Mouse (Mus musculus) midbrain, embryonic 14.5 days (tissue): ENCODE results near the gene Olfr330. TPM values are rescaled to one million over a fixed set of nuclear protein-coding genes. Genes with fewer than 3 reads are reported as not detected.
"Not testable (repeated sequence)": the region's sequence is repeated elsewhere in the genome, so short reads cannot be mapped to it uniquely, and the experiment has no call there.

Experiments
- ATAC-seq: fragments of 200-750 bp; cut with Nextera tagmentation; 2 replicates; pipeline ENCODE4 v1.8.0; 2017; ENCODE audit warnings: moderate number of reproducible peaks, moderate library complexity; ENCODE audit not compliant: low FRiP score, low TSS enrichment
- DNase-seq: peaks from one replicate; pipeline ENCODE4 v3.0.0-alpha.2; 2015
- H3K27ac ChIP-seq: fragments of 300-500 bp; sonication (generic); replicated peaks from 2 replicates; pipeline ENCODE4 v1.5.1; 2014; ENCODE audit warnings: mild to moderate bottlenecking, low read depth, low read length, moderate library complexity
- H3K27me3 ChIP-seq: fragments of 300-500 bp; sonication (generic); 2 replicates; pipeline ENCODE4 v1.6.1; 2014; ENCODE audit warnings: low read length, control low read depth, mixed read lengths; ENCODE audit not compliant: control insufficient read depth, insufficient read depth
- H3K36me3 ChIP-seq: fragments of 300-500 bp; sonication (generic); 2 replicates; pipeline ENCODE4 v1.6.1; 2014; ENCODE audit warnings: low read length, control low read depth; ENCODE audit not compliant: control insufficient read depth, insufficient read depth
- H3K4me1 ChIP-seq: fragments of 300-500 bp; sonication (generic); 2 replicates; pipeline ENCODE4 v1.6.1; 2014; ENCODE audit warnings: mild to moderate bottlenecking, antibody characterized with exemption, low read length, control low read depth; ENCODE audit not compliant: control insufficient read depth, insufficient read depth
- H3K4me2 ChIP-seq: fragments of 300-500 bp; sonication (generic); 2 replicates; pipeline ENCODE4 v1.6.1; 2014; ENCODE audit warnings: mild to moderate bottlenecking, low read length, moderate library complexity
- H3K4me3 ChIP-seq: fragments of 300-500 bp; sonication (generic); replicated peaks from 2 replicates; pipeline ENCODE4 v1.5.1; 2014; ENCODE audit warnings: low read depth, low read length
- H3K9ac ChIP-seq: fragments of 300-500 bp; sonication (generic); replicated peaks from 2 replicates; pipeline ENCODE4 v1.6.1; 2014; ENCODE audit warnings: mild to moderate bottlenecking, low read length, moderate library complexity
- H3K9me3 ChIP-seq: fragments of 300-500 bp; sonication (generic); 2 replicates; pipeline ENCODE4 v1.6.1; 2016; ENCODE audit warnings: low read length, control low read depth, mixed read lengths; ENCODE audit not compliant: control insufficient read depth
- WGBS: fragments of 180-500 bp; shearing (Covaris S2); extraction: QIAGEN DNeasy Blood & Tissue Kit; methylation state at CpG from one replicate; pipeline ENCODE4 v1.1.7; 2014; 5-methylcytosine and 5-hydroxymethylcytosine counted together
- polyA plus RNA-seq: library from polyadenylated mRNA; unstranded; fragments of >200 nt; fragmentation: Nextera tagmentation; extraction: Ambion mirVana; gene quantifications from 2 replicates; pipeline ENCODE4 v1.2.1, GENCODE M21; 2014

The Olfr330 gene
- not detected in 2 replicates for polyA plus RNA-seq

GRCm38 (mm10) chr11:58534736-58535135 is at the start of gene Olfr330:
Olfr330 (minus strand) TSS chr11:58534836.
- H3K9ac ChIP-seq, H3K36me3 ChIP-seq, H3K4me2 ChIP-seq, H3K9me3 ChIP-seq, H3K4me3 ChIP-seq, H3K4me1 ChIP-seq, H3K27me3 ChIP-seq, H3K27ac ChIP-seq, DNase-seq, ATAC-seq: not testable (repeated sequence)

DNA sequence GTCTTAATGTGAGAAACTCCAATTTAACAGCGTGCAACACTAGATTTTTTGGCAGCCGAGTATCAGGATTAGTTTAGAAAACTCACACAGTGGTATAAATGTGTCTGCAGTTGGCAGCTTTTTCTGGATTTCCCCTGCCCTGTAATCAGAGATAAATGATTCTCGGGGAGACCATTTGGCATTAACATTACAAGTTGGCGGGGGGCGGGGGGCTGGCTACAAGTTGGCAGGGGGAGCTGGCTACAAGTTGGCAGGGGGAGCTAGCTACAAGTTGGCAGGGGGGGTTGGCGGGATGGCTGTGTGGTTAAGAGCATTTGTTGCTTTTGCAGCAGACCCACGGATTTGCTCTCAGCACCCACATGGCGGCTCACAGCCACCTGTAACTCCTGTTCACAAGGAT is 44.0 kb upstream of the Olfr330 start:
- Histone ChIP-seq H3K4me1 (no peaks in the 10 kb centered on the region), H3K9me3 (no peaks in the 10 kb centered on the region), H3K27me3 (no peaks in the 10 kb centered on the region), H3K4me2 (no peak overlapping the region), H3K4me3 (no peak overlapping the region), H3K9ac (no peak overlapping the region), H3K36me3 (no peaks in the 10 kb centered on the region), H3K27ac (no peak overlapping the region)
- ATAC-seq (no peak), DNase-seq (no peak)
- WGBS, result 88% methylated on average over 8 of the region's 8 CpGs

DNA sequence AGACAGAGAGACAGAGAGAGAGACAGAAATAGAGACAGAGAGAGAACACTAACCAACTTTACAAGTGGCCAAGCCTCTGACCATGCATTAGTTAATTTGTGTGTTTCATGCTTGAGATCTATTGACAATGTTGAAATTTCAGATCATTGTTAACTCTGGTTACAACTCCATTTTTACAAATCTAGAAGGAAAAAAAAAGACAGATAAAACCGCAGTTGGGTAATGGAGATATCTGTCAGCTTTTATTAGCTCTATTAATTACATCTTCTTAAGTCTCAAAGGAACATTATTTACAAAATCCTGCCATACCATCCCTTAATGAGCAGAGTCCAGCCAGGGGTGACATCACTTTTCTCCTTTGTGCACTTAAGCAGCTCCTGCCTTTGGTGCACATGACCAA is 42.8 kb upstream of the Olfr330 start, which contains the start of gene Olfr325:
Gene Olfr325 (plus strand): TSS at position 301 of the 400 bp plus-strand sequence.
- Histone ChIP-seq H3K9ac (no peak within 1 kb of the TSS), H3K9me3 (no peaks in the 10 kb centered on the region), H3K27ac (no peak within 1 kb of the TSS), H3K4me1 (no peaks in the 10 kb centered on the region), H3K36me3 (no peaks in the 10 kb centered on the region), H3K4me3 (no peak within 1 kb of the TSS), H3K4me2 (no peak within 1 kb of the TSS), H3K27me3 (no peaks in the 10 kb centered on the region)
- DNase-seq (no peak), ATAC-seq (no peak)
- WGBS, result 82% methylated on average over 1 of the region's 1 CpGs

GRCm38 (mm10) chr11:58570405-58570804 is 35.8 kb upstream of the Olfr330 start, which contains the start of gene Olfr224:
Olfr224 (minus strand) TSS chr11:58570553.
- ATAC-seq, result no peak

DNA sequence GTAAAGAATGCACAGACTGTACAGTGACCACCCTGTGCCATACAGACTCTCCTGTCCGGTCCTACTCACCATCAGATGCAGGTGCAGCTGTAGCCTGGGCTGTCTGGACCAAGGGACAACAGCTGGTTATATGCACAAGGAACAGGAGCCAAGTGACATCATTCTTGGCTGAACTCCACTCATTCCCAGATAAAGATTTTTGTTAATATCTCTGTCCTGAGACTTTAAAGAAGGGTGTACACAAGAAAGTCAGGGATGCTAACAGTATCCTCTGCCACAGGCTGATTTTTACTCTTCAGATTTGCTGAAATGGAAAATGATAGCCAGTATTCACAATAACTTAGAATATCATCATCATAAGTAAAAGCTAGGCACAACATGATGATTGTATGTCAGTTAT is 20.9 kb upstream of the Olfr330 start, which contains the start of gene Olfr328:
Gene Olfr328 (minus strand): TSS at position 101 of the 400 bp plus-strand sequence.
- 88% methylated on average over 1 of the region's 1 CpGs for WGBS
- Histone ChIP-seq H3K4me3 (no peak within 1 kb of the TSS), H3K36me3 (no peaks in the 10 kb centered on the region), H3K27me3 (no peaks in the 10 kb centered on the region), H3K4me2 (no peak within 1 kb of the TSS), H3K4me1 (no peaks in the 10 kb centered on the region), H3K9ac (no peak within 1 kb of the TSS), H3K27ac (no peak within 1 kb of the TSS), H3K9me3 (no peaks in the 10 kb centered on the region)
- ATAC-seq (no peak), DNase-seq (no peak)

More at GRCm38 (mm10) chr11:58570405-58570804, 35.8 kb upstream of the Olfr330 start, which contains the start of gene Olfr224:
- Histone ChIP-seq H3K4me1 (no peaks in the 10 kb centered on the region), H3K27me3 (no peaks in the 10 kb centered on the region), H3K9me3 (no peaks in the 10 kb centered on the region), H3K36me3 (no peaks in the 10 kb centered on the region), H3K4me2 (no peak within 1 kb of the TSS), H3K9ac (no peak within 1 kb of the TSS), H3K4me3 (no peak within 1 kb of the TSS), H3K27ac (no peak within 1 kb of the TSS)
- WGBS, result 80% methylated on average over 5 of the region's 5 CpGs
- DNase-seq, result no peak

- Histone ChIP-seq H3K4me2 (no peak within 1 kb of the TSS), H3K36me3 (no peaks in the 10 kb centered on the region), H3K9me3 (no peaks in the 10 kb centered on the region), H3K4me3 (no peak within 1 kb of the TSS), H3K27me3 (no peaks in the 10 kb centered on the region), H3K9ac (no peak within 1 kb of the TSS), H3K4me1 (no peaks in the 10 kb centered on the region), H3K27ac (no peak within 1 kb of the TSS)
- DNase-seq (no peak), ATAC-seq (no peak)
- WGBS, result 84% methylated on average over 5 of the region's 5 CpGs
Measured at GRCm38 (mm10) chr11:58546322-58546721, 11.7 kb upstream of the Olfr330 start, which contains the start of gene Olfr329-ps. Olfr329-ps (minus strand) TSS chr11:58546422.

GRCm38 (mm10) chr11:58519756-58520155 is 14.9 kb downstream of the Olfr330 start:
- not testable (repeated sequence) for H3K4me2 ChIP-seq, H3K9ac ChIP-seq, H3K27ac ChIP-seq, ATAC-seq, H3K4me3 ChIP-seq, H3K36me3 ChIP-seq, H3K4me1 ChIP-seq, H3K27me3 ChIP-seq, H3K9me3 ChIP-seq, DNase-seq
- 90% methylated on average over 6 of the region's 9 CpGs for WGBS

DNA sequence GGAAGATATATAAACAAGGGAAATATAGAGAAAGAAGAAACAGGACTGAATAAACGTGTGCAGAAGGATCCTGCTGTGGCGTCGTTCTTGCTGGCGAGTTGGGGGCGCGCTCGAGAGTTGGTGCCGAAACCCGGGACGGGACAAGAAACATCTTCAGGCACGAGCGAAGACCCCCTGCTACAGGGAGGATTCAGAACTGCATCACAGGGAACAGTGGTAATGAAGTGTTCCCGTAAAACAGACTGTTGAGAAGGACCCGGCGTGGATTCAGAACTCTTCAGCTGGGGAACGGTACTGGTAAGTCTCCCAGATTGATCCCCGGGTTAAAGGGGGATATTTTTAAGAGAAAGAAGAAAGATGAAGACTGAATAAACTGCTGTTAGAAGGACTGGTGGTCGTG is 15.7 kb downstream of the Olfr330 start:
- H3K4me1 ChIP-seq, H3K4me2 ChIP-seq, ATAC-seq, H3K27ac ChIP-seq, H3K9me3 ChIP-seq, H3K27me3 ChIP-seq, H3K9ac ChIP-seq, DNase-seq, H3K36me3 ChIP-seq, H3K4me3 ChIP-seq: not testable (repeated sequence)
- WGBS, result 94% methylated on average over 17 of the region's 18 CpGs

DNA sequence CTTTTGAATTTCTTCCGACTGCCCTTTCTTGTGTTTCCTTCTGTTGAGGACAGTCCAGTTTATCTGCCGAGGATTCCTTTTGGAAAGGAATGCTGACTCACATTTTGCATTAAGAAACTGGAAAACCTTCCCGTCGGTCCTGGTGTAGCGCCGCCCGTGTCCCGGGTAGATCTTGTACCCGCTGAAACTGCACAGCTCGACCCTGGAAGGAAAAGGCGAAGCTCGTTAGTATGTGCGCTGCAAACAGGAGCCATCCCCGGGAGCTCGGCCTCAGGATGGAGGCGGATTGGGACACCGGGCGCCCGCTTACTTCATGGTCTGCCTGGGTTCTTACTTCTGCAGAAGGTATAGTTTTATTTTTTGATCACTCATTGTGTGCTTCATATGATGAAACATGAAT is 25.6 kb downstream of the Olfr330 start:
- 88% methylated on average over 19 of the region's 19 CpGs for WGBS
- not testable (repeated sequence) for H3K4me1 ChIP-seq

More for the DNA sequence above, 25.6 kb downstream of the Olfr330 start:
- ATAC-seq, H3K4me3 ChIP-seq, H3K27me3 ChIP-seq, H3K27ac ChIP-seq, DNase-seq, H3K36me3 ChIP-seq, H3K4me2 ChIP-seq, H3K9ac ChIP-seq, H3K9me3 ChIP-seq: not testable (repeated sequence)
